Mouse (Mus musculus) NIH3T3 (cell line): ENCODE measurements at regions not wholly inside any gene's neighbourhood (a gene's known extent, or its start where the extent isn't known, plus 50 kb on each side); places are given as distances from the start of the nearest gene placed in this dataset.

ENCODE experiments used
- DNase-seq: peaks from one replicate; pipeline ENCODE4 v3.0.0-alpha.2; 2012; ENCODE audit warnings: low read depth

DNA sequence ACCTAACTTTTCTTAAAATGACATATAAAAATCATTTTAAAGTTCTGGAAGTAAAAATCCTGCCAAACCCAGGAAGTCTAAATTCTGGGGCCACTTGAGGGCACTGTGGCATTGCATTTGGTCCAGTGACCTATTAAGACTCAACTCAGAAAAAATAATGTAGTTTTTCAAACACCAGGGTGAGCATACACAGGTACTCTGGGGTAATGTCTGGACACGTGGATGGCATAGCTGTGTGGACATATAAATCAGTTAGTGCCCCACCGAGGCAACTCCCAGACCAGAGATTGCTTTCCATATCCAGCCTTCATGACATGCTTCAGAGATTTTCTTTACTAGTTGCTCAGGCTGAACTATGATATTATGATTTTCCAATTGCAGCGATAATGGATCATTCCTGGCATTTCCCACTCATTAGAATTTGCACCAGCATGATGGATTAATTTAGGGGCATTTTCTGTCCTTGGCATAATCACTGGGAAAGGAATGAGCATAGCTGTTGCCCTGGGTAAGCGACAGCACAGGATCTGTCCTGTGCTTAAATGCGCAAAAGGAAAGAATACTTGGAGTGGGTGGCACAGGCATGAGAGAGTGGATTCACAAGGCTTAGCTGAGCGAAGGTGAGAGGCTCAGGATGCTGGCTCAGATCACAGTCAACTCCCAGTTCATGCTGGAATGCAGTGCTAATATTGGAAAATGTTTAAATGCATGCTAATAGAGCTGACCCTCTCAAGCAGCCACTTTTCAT is 1526.6 kb upstream of the Cdh8 start:
- peak; percentile 8 for DNase-seq

DNA sequence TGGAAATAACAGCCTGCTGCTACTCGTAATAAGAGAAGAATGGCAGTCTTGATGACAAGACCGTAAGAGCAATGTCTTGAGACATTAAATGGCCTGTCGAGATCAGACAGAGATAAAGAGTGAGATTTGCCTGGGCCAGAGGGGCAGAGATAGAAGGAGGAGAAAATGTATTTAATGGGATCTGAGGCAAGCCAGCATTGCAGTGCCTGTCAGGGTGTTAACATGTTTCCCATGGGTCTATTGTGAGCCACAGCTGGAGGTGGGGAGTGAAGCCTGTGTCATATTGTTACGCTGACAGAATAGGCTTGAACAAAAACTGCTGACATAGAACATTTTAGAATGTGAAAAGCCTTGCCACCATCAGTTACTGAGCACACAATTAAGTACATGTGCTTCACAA is 1523.3 kb upstream of the Cdh8 start:
- no peak for DNase-seq

GRCm38 (mm10) chr8:100890307-100890706 is 1474.0 kb upstream of the Cdh8 start:
- no peak for DNase-seq

DNA sequence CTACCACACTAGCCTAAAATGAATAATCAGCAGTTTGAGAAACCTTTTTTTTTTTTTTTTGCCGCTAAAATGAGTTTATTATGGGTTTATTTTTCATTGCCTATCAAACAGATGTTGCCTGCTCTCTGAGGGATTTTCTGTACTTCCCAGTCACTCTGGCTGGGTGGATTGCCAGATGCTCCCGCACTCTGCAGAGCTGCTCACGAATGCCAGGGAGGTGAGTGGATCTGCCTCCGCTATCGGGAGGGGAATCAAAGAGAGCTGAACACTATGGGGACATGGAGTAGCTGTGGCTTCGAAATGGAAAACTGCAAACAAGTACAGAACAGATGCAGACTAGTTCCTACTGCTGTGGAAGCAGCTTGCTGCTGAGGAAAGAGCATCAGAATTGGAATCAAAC is 1449.4 kb upstream of the Cdh8 start:
- DNase-seq = no peak

- DNase-seq = peak; percentile 71
Observed at GRCm38 (mm10) chr8:100850822-100851437, 1434.7 kb upstream of the Cdh8 start.
